Mouse (Mus musculus): ENCODE measurements at regions not wholly inside any gene's neighbourhood (a gene's known extent, or its start where the extent isn't known, plus 50 kb on each side); places are given as distances from the start of the nearest gene placed in this dataset.

DNA sequence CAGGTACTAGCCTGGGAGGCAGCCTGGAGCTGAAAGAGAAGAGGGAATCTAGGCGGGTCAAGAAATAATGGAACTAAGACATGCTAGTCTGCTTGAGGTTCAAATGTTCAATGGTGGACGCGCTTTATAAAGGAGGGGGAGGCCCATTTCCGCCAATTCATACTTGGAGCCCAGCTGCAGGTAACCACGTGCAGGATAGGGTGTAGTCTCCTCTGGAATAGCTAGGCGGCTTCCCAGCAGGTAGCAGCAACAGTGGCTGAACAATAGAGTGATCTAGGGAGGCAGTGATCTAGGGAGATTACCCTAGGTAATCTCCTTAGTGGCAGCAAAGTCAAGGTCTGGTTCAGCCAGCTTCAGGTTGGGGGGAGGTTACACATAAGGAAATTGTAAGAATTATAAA, 134.6 kb downstream of the Sh2d4b start:
- DNase-seq: no peak

DNA sequence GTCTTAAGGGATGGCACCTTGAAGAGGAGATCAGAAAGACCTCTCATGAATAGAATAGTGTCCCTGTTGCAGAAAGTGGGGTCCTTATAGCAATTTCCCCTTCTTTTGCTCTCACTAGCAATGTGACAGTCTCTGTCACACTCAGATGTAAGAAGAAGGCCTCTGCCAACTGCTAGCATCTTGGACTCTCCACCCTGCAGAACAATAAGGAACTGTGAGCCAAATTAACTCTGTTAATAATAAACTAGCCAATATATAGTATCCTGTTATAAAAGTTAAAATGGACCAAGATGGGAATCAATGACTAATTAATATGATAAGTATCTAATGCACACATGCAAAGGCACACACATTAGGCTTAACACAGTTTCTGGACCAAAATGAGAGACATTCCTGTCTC, 152.5 kb downstream of the Sh2d4b start:
- no peak for DNase-seq

DNA sequence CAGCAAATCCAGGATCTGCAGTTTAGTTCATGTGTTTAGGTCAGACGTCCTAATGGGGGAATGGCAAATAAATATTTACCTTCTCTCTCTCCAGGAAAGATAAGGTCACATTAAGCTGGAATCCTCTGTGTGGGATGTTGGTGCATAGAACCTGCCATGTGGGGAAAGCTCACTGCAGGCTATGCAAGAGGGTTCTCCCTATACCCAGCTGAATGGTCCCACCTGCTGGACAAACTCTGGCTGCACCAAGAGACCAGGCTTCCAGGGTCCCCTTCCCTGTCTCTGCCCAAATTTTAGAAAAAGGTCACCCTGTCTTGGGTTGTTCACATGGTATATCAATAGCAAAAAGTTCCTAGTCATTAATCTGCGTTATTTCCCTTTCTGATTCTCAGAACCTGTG, 161.2 kb downstream of the Sh2d4b start:
- peak; percentile 56 to 70 for DNase-seq

DNA sequence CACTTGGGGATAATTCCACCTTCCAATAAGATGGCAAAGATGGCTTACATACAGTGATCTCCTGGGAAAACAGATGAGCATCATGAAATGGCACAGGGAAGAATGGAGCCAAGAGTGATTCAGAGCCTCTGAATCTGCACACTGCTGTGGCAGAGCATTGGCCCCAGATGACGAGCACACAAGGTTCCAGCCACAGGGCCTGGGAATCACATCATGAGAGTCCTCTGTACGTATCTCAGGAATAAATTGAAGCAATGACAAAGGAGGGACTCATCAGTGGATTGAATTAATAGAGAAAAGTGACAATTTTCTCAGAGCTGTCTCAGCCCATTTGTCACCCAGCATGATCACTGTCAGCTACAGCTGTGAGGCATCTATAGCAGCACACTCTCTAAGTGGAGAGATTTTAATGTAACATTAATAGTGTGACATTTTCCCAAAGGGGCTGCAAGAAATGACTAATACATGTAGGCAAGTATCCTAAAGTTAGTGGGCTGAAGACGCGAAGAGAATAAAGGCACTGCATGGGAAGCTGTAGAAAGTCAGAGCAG, 184.0 kb downstream of the Sh2d4b start:
- no peak for DNase-seq

DNA sequence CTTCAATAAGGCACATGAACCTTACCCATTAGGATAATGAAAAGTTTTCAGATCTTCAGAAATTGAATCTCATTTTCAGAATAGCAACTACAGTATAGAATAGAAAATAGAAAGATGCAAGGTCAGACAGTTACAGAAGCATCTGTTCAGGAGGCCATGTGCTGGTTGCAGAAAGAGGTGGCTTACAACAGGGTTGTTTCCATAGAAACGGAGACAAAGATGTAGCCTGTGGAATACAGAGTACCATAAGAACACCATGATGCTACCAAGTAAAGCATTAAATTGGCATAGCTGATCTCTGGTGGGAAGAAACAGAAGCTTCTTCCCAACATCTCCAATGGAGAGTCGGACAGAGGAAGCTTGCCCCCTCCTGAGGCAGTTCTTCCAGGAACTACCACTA, 185.6 kb downstream of the Sh2d4b start:
- no peak for DNase-seq

DNA sequence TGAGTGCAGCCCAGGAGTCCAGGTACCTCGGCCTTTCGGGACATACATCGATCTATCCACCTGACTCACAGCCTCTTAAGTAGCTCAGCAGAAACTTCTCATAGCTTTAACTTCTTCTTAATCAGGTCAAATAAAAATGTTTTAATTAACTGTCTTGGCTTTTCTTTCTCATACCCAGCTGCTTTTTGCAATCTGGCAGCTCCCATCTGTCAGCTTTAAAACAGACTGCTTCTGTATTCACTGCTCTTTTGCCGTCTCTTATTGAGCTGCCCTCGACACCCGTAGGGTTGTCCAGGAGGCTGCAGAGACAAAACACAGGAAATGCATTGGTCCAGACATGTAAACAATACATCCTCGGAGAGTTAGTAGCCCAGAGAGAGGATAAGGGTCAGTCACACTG, 189.6 kb downstream of the Sh2d4b start:
- no peak for DNase-seq

DNA sequence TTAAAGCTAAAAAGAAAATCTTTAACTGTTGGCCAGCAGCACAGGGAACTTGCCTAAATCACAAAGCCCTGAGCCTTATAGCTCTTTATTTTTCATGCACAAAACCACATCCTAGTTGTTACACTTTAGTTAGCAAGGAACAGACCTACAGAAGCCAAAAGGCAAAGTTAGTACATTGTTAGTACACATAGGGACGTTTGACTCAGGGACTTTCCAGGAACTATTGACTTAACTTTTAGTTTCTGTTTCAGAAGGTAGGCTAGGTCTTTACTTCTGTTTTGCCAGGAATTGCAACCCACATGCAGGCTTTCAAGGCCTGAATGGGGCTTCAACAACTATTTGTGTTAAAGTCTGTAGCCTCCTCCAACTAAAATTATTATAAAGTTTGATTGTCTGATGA, 211.4 kb downstream of the Sh2d4b start:
- DNase-seq: no peak

DNA sequence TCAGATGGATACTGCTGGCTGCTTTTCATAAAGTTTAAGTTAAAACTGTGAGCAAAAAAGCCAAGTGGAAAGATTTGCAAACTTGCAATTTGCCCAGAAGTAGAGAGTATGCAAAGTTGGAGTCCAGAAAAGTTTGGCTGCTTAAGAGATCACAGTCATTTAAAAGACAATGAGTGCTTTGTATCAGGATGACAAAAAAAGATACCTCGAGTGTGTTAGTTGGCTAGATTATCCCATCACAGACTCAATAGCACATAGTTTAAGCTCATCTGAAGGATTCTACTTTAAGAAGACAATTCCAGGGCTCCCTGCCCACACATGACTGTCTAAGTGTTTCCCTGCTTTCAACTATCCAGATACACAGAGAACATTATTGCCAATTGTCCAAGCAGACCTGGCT, 239.5 kb downstream of the Sh2d4b start:
- no peak for DNase-seq

Measured in adrenal gland, postnatal 36 days (tissue).